Mouse (Mus musculus): ENCODE data around the gene Dnah7a.
"Not testable (repeated sequence)": the region's sequence is repeated elsewhere in the genome, so short reads cannot be mapped to it uniquely, and the experiment has no call there.

GRCm38 (mm10) chr1:53547018-53547417, 159.6 kb downstream of the Dnah7a start:
- TF ChIP-seq POLR2A (IDR thresholded peaks at IDR 0.05; ENCODE audit: extremely low read depth, insufficient read depth, low read length); CTCF (IDR thresholded peaks at IDR 0.05; ENCODE audit: low read depth, low read length): not testable (repeated sequence)
